Mouse (Mus musculus) subcutaneous adipose tissue, adult 2 months (tissue): ENCODE measurements around the gene Sash3. TPM values are rescaled to one million over a fixed set of nuclear protein-coding genes. Genes with fewer than 3 reads are reported as not detected.

Experiments
- polyA plus RNA-seq: library from polyadenylated mRNA; depleted of rRNA; stranded (reverse); fragments of >200 nt; gene quantifications from 2 replicates; pipeline ENCODE4 v1.2.3, GENCODE M21; 2012; ENCODE audit warnings: low replicate concordance; rRNA removed

Sash3 gene
- polyA plus RNA-seq = 4.9 and 8.7 TPM in 2 replicates

DNA sequence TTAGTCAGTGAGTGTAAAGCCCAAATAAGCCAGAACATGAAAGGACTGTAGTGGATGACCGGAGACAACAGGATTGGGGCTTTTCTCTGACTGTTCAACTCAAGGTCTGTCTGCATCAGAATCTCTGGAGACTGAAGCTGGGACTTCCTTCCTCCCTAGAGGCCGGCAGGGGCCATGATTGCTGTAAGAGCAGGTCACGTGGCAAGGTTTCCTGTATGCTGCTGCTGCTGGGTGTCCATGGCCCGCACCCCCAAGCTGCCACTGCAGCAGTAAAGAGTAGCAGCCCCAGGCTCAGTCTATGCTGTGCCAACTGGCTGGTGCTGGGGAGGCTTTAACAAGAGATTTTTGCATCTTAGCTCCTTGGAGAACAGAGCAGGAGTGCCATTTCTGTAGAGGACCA is at the start of gene Sash3:
Gene Sash3, plus strand, starts transcription at position 175 of the 400 bp plus-strand sequence.

DNA sequence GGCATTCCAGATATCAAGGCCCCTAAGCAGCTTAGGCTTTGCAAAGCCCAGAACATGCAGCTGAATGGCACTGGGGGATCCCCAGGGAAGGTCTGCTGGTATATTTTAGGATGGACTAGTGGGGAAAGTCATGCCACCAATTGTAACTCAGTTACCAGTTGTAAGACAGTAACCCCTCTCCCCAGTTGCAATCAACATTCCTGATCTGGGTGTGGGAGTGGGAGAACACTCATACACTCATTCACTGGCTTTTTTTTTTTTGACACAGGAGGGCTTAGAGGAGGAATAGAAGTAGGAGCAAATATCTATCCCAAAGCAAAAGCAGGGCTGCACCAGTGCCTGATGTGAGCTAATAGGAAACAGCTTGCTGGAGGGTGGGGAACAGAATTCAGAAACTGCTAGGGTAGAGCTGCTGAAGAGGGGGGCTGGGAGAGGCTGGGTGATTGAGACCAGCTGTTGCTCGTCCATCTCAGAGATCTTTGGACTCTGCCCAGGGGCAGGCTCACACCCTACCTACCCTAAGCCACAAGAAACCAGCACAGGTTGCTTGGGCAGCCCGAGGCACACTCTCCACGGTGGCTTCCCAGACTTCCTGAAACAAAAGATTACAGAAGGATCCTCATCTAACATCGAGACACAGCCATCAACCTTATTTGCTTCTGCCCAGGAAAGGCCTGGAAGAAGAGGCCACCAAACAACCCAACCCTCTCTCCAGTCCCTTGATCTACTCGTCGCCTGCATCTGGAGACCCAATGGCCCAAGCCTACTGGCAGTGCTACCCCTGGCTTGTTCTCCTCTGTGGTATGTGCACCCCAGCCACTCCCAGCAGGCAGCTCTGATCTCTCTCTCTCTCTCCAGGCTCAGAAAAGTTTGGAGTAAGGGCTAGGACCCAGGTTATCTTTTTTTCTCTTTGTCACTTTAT is 37.6 kb upstream of the Sash3 start, which contains the start of gene Xpnpep2:
Gene Xpnpep2, plus strand, starts transcription at position 332 of the 922 bp plus-strand sequence.

DNA sequence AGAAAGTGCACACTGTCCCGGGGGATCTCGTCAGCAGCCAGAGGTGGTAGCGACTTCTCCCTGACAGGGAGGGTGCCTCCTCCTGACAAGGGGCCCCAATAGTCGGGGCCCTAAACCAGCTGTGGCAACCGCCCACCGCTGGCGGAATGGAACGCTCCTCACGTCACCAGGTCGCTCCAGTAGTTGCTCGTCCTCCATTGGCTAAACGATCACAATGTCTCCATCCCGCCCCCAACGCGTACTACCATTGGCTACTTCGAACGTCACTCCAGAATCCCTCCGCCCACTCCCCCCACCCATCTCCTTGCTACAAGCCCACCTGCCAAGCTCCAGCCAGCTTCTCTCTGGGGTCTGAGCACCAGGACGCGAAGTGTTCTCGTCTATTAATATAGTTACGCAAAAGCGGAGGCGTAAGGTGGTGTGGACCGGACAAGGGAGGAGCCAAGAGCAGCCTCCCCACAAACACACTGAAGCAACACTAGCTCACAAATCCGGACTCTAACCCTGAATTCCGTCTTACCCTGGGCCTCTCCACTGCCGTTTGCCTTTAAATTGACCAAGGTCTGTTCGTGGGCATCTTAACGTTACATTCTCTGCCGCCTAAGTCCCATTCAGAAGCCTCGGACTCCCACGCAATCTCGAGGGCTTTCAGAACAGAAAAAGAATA is 62.4 kb downstream of the Sash3 start, which contains the start of gene Zdhhc9:
Gene Zdhhc9, minus strand, starts transcription at position 360 of the 667 bp plus-strand sequence.

Other genes with a start within 250 kb of the Sash3 start
- 14.3 and 23.9 TPM in 2 replicates for gene Ocrl, start 234.0 kb upstream of the Sash3 start, polyA plus RNA-seq
- gene Apln, start 111.6 kb upstream of the Sash3 start, polyA plus RNA-seq = 8.1 and 8.7 TPM in 2 replicates
- gene Xpnpep2, start 37.7 kb upstream of the Sash3 start, polyA plus RNA-seq = 4.2 and 10.4 TPM in 2 replicates
- gene Zdhhc9, start 62.4 kb downstream of the Sash3 start, polyA plus RNA-seq = 25.7 and 34.7 TPM in 2 replicates
- gene Utp14a, start 110.4 kb downstream of the Sash3 start, polyA plus RNA-seq = 2.5 and 5.1 TPM in 2 replicates
- 4.6 and 8.1 TPM in 2 replicates for gene Bcorl1, start 194.9 kb downstream of the Sash3 start, polyA plus RNA-seq